ENCODE assay signal across 11 mouse cellular contexts in genomic region chr11:88488175-88488940, GRCm38 (mm10).
DNase-seq lines count a peak whose midpoint lies in the region; ATAC-seq lines count a peak whose summit lies in the region.
"Had no signal": no experiment of that assay in that cellular context is flagged by ENCODE, and none has a peak within 500 bp of the region (broad histone marks: within the 10 kb centered on the region; RNA-seq: fewer than 3 reads in every experiment).

No protein-coding gene starts in this region.

- H3K4me3 ChIP-seq in kidney, embryonic 15.5 days (replicated peaks), result no peak overlapping the region
- H3K4me3 ChIP-seq in forebrain, embryonic 12.5 days (replicated peaks), result no peak overlapping the region
- H3K4me3 ChIP-seq in hindbrain, embryonic 11.5 days (ENCODE audit: low read depth, low read length), result no peak overlapping the region
- H3K4me3 ChIP-seq in neural tube, embryonic 13.5 days, result no peak overlapping the region
- no peak overlapping the region for H3K4me3 ChIP-seq in liver, embryonic 12.5 days
- H3K4me3 ChIP-seq: embryonic facial prominence, embryonic 12.5 days; liver, embryonic 13.5 days; stomach, embryonic 15.5 days had no signal

- 80% methylated on average over 13 of the region's 13 CpGs for WGBS in kidney, embryonic 15.5 days
- WGBS in forebrain, embryonic 12.5 days, result 55% methylated on average over 13 of the region's 13 CpGs
- 69% methylated on average over 13 of the region's 13 CpGs for WGBS in hindbrain, embryonic 11.5 days
- 59% methylated on average over 13 of the region's 13 CpGs for WGBS in neural tube, embryonic 13.5 days
- WGBS in liver, embryonic 12.5 days (ENCODE audit: insufficient replicate concordance), result 84% methylated on average over 13 of the region's 13 CpGs

- H3K27ac ChIP-seq in kidney, embryonic 15.5 days, result peak overlapping the region; percentile 52; the same call in 1 of the 2 replicates
- peak overlapping the region; percentile 82 for H3K27ac ChIP-seq in forebrain, embryonic 12.5 days
- peak overlapping the region; percentile 84 for H3K27ac ChIP-seq in hindbrain, embryonic 11.5 days (ENCODE audit: low read depth, low read length)
- peak overlapping the region; percentile 74 for H3K27ac ChIP-seq in neural tube, embryonic 13.5 days (replicated peaks)
- H3K27ac ChIP-seq in liver, embryonic 12.5 days, result no peak overlapping the region
- H3K27ac ChIP-seq: liver, embryonic 13.5 days; stomach, embryonic 15.5 days had no signal

- H3K4me2 ChIP-seq in kidney, embryonic 15.5 days, result no peak overlapping the region
- H3K4me2 ChIP-seq in forebrain, embryonic 12.5 days, result no peak overlapping the region
- no peak overlapping the region for H3K4me2 ChIP-seq in hindbrain, embryonic 11.5 days (replicated peaks; ENCODE audit: low read depth, low read length)
- H3K4me2 ChIP-seq in neural tube, embryonic 13.5 days, result no peak overlapping the region
- no peak overlapping the region for H3K4me2 ChIP-seq in liver, embryonic 12.5 days
- H3K4me2 ChIP-seq: embryonic facial prominence, embryonic 12.5 days; liver, embryonic 13.5 days; stomach, embryonic 15.5 days had no signal

- no peak for DNase-seq in kidney, adult 9 months
- DNase-seq in hindbrain, embryonic 11.5 days (ENCODE audit: low spot score), result peak; percentile 39
- DNase-seq in thymus, postnatal 4 days, result no peak
- DNase-seq: liver, embryonic 13.5 days had no signal

- no peaks in the 10 kb centered on the region for H3K9me3 ChIP-seq in kidney, embryonic 15.5 days (replicated peaks)
- H3K9me3 ChIP-seq in forebrain, embryonic 12.5 days, result no peaks in the 10 kb centered on the region
- no peaks in the 10 kb centered on the region for H3K9me3 ChIP-seq in hindbrain, embryonic 11.5 days (ENCODE audit: control insufficient read depth, low read length)
- no peaks in the 10 kb centered on the region for H3K9me3 ChIP-seq in neural tube, embryonic 13.5 days
- H3K9me3 ChIP-seq in liver, embryonic 12.5 days (replicated peaks), result no peaks in the 10 kb centered on the region
- H3K9me3 ChIP-seq: embryonic facial prominence, embryonic 12.5 days; liver, embryonic 13.5 days; stomach, embryonic 15.5 days had no signal

- H3K4me1 ChIP-seq in kidney, embryonic 15.5 days, result peaks cover 41% of the 10 kb centered on the region
- H3K4me1 ChIP-seq in forebrain, embryonic 12.5 days, result peaks cover 70% of the 10 kb centered on the region
- peaks cover 23% of the 10 kb centered on the region for H3K4me1 ChIP-seq in hindbrain, embryonic 11.5 days (replicated peaks; ENCODE audit: control insufficient read depth, insufficient read depth, low read length)
- H3K4me1 ChIP-seq in neural tube, embryonic 13.5 days (replicated peaks), result peaks cover 76% of the 10 kb centered on the region
- H3K4me1 ChIP-seq in liver, embryonic 12.5 days, result 0 out of 2 replicates have a peak, but pooled peaks cover 2% of the 10 kb centered on the region

- 0 out of 2 replicates have a peak, but pooled peaks cover 5% of the 10 kb centered on the region for H3K36me3 ChIP-seq in kidney, embryonic 15.5 days
- no peaks in the 10 kb centered on the region for H3K36me3 ChIP-seq in forebrain, embryonic 12.5 days (replicated peaks)
- H3K36me3 ChIP-seq in hindbrain, embryonic 11.5 days (ENCODE audit: control insufficient read depth, insufficient read depth, low read length), result no peaks in the 10 kb centered on the region
- H3K36me3 ChIP-seq in neural tube, embryonic 13.5 days, result no peaks in the 10 kb centered on the region
- peaks cover 5% of the 10 kb centered on the region; the same call in 1 of the 2 replicates for H3K36me3 ChIP-seq in liver, embryonic 12.5 days
- H3K36me3 ChIP-seq: embryonic facial prominence, embryonic 12.5 days; liver, embryonic 13.5 days; stomach, embryonic 15.5 days had no signal

- no peak for ATAC-seq in kidney, embryonic 15.5 days (replicated peaks; ENCODE audit: low FRiP score)
- peak; percentile 53 for ATAC-seq in forebrain, embryonic 12.5 days (ENCODE audit: low FRiP score)
- ATAC-seq in hindbrain, embryonic 11.5 days (ENCODE audit: low FRiP score), result peak; percentile 45; the same call in 1 of the 2 replicates
- ATAC-seq in neural tube, embryonic 13.5 days (ENCODE audit: low read depth), result peak; percentile 25; the same call in 1 of the 2 replicates
- no peak for ATAC-seq in megakaryocyte, adult 5-6 weeks (ENCODE audit: poor library complexity, severe bottlenecking)
- ATAC-seq in liver, embryonic 12.5 days, result no peak

- H3K9ac ChIP-seq in kidney, embryonic 15.5 days, result no peak overlapping the region
- no peak overlapping the region for H3K9ac ChIP-seq in forebrain, embryonic 12.5 days
- H3K9ac ChIP-seq in hindbrain, embryonic 11.5 days (ENCODE audit: low read depth, low read length), result peak overlapping the region; percentile 24; the same call in 1 of the 2 replicates
- H3K9ac ChIP-seq in neural tube, embryonic 13.5 days, result peak overlapping the region; percentile 22; the same call in 1 of the 2 replicates
- H3K9ac ChIP-seq in liver, embryonic 12.5 days, result no peak overlapping the region
- H3K9ac ChIP-seq: embryonic facial prominence, embryonic 12.5 days; liver, embryonic 13.5 days; stomach, embryonic 15.5 days had no signal

- no peaks in the 10 kb centered on the region for H3K27me3 ChIP-seq in kidney, embryonic 15.5 days
- no peaks in the 10 kb centered on the region for H3K27me3 ChIP-seq in forebrain, embryonic 12.5 days
- H3K27me3 ChIP-seq in hindbrain, embryonic 11.5 days (ENCODE audit: control insufficient read depth, insufficient read depth, low read length), result no peaks in the 10 kb centered on the region
- no peaks in the 10 kb centered on the region for H3K27me3 ChIP-seq in neural tube, embryonic 13.5 days
- no peaks in the 10 kb centered on the region for H3K27me3 ChIP-seq in liver, embryonic 12.5 days (replicated peaks)
- H3K27me3 ChIP-seq: embryonic facial prominence, embryonic 12.5 days; liver, embryonic 13.5 days; stomach, embryonic 15.5 days had no signal

Comparison
In these comparisons a context has a peak if more than half of its experiments do, and no peak if none do; other contexts are left out.
1. ATAC-seq: peak in forebrain, embryonic 12.5 days (single experiment), hindbrain, embryonic 11.5 days (single experiment) and neural tube, embryonic 13.5 days (single experiment); none in kidney, embryonic 15.5 days (single experiment), megakaryocyte, adult 5-6 weeks (single experiment) and liver, embryonic 12.5 days (single experiment).
2. H3K9ac ChIP-seq: peak in hindbrain, embryonic 11.5 days (single experiment) and neural tube, embryonic 13.5 days (single experiment); none in kidney, embryonic 15.5 days (single experiment), forebrain, embryonic 12.5 days (single experiment) and liver, embryonic 12.5 days (single experiment).